Mouse (Mus musculus): ENCODE results near the gene Lsamp. TPM values are rescaled to one million over a fixed set of nuclear protein-coding genes. Genes with fewer than 3 reads are reported as not detected.

Gene Lsamp
- total and polyA plus RNA-seq, 3 experiments = not detected

DNA sequence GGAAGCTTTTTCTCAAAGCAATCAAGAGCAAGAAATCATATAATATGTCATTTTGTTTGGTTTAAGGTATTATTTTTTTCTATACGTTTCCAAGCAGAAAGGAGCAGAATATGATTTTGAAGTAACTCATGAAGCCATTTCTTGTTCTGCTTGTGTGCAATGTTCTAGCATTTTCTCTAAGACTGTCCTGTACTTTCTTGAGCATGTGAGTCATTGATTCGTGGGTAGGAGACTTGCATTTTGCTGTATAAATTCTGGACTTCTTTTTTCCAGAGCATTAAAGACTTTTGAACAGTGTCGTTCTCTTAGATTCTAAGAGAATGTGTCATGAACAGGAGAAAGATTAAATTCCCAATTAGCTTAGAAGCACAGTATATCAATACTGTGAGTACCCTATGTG is 1118.6 kb downstream of the Lsamp start:
- H3K27ac ChIP-seq (ENCODE audit: insufficient read depth, low read depth) = no peak overlapping the region
- dilution Hi-C loops (cut with MboI; ENCODE audit: extremely low pct_ligation_motif_present, extremely low pct_unique_long_range_greater_than_20kb, low sequenced_read_pairs) = no loop called here
- no peak overlapping the region for H3K4me3 ChIP-seq (replicated peaks in 1 of 3; ENCODE audit: low read depth in 2 of 3, low read length in 2 of 3, poor library complexity in 1 of 3)
- DNase-seq (ENCODE audit: extremely low read depth) = no peak
- H3K9ac ChIP-seq (ENCODE audit: insufficient read depth, low read depth) = no peak overlapping the region
- no peak overlapping the region for H3K4me2 ChIP-seq (ENCODE audit: insufficient read depth, low read depth, poor library complexity, severe bottlenecking)
- no peaks in the 10 kb centered on the region for H3K27me3 ChIP-seq (replicated peaks)
- in situ Hi-C loops (cut with MboI; ENCODE audit: low pct_ligation_motif_present, low pct_unique_long_range_greater_than_20kb, low sequenced_read_pairs) = no loop called here
- no peaks in the 10 kb centered on the region for H3K36me3 ChIP-seq (replicated peaks in 1 of 2; ENCODE audit: control insufficient read depth in 1 of 2, insufficient read depth in 1 of 2, low read length in 1 of 2)
- H3K9me3 ChIP-seq (replicated peaks; ENCODE audit: low read length) = peaks cover 32% of the 10 kb centered on the region
- H3K79me2 ChIP-seq (replicated peaks; ENCODE audit: control insufficient read depth, extremely low read depth, insufficient read depth, poor library complexity, severe bottlenecking) = no peaks in the 10 kb centered on the region
- TF ChIP-seq ELF1 (IDR thresholded peaks at IDR 0.05; ENCODE audit: low read depth, low read length) (no peak), CHD1 (IDR thresholded peaks at IDR 0.05; ENCODE audit: low read depth, low read length) (no peak), SMC3 (IDR thresholded peaks at IDR 0.05; ENCODE audit: low read depth, low read length) (no peak), RAD21 (IDR thresholded peaks at IDR 0.05; ENCODE audit: low read depth, low read length) (no peak), BHLHE40 (IDR thresholded peaks at IDR 0.05; ENCODE audit: low read depth, low read length) (no peak), MAZ (IDR thresholded peaks at IDR 0.05; ENCODE audit: low read depth, low read length) (no peak), MYC (IDR thresholded peaks at IDR 0.05; ENCODE audit: low read depth, low read length) (no peak), SIN3A (IDR thresholded peaks at IDR 0.05; ENCODE audit: low read length) (no peak), ZMIZ1 (IDR thresholded peaks at IDR 0.05; ENCODE audit: low read depth, low read length) (no peak), NELFE (IDR thresholded peaks at IDR 0.05; ENCODE audit: low read depth, low read length) (no peak), ZC3H11A (IDR thresholded peaks at IDR 0.05; ENCODE audit: low read depth, low read length) (no peak), MAX (IDR thresholded peaks at IDR 0.05; ENCODE audit: low read length) (no peak), PAX5 (IDR thresholded peaks at IDR 0.05; ENCODE audit: low read length) (no peak), JUND (conservative IDR thresholded peaks at IDR 0.05; ENCODE audit: low read depth, low read length) (no peak), ETS1 (conservative IDR thresholded peaks at IDR 0.05; ENCODE audit: low read depth, low read length) (no peak), USF2 (conservative IDR thresholded peaks at IDR 0.05; ENCODE audit: low read depth, low read length) (no peak), TBP (conservative IDR thresholded peaks at IDR 0.05; ENCODE audit: low read depth, low read length) (no peak), EP300 (IDR thresholded peaks at IDR 0.05; ENCODE audit: low read length) (no peak), JUN (IDR thresholded peaks at IDR 0.05; ENCODE audit: insufficient read depth, low read depth, low read length) (no peak), CHD2 (IDR thresholded peaks at IDR 0.05; ENCODE audit: low read length) (no peak)
- no peaks in the 10 kb centered on the region for H3K4me1 ChIP-seq (ENCODE audit: control insufficient read depth in 1 of 2, insufficient read depth in 2 of 2)

DNA sequence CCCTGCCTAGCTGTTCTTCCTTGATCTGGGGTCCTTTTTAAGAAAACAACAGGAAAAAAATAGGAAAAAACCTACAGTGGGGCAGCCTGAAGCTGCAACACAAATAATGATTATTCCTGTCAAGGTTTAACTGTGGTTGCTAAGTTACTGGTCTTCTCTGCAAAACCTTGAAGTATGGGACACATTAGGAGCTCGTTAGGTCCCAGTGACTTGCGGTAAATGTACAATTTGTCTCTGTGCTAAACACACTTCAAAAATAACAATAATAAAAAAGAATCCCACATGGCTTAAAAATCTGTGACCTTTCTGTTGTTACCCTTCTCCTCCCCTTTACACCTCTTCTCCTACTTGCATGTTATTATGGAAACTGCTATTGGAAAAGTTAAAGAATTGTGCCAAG is 1140.2 kb downstream of the Lsamp start:
- H3K4me2 ChIP-seq (ENCODE audit: insufficient read depth, low read depth, poor library complexity, severe bottlenecking) = no peak overlapping the region

More for the DNA sequence above, 1140.2 kb downstream of the Lsamp start:
- TF ChIP-seq SMC3 (IDR thresholded peaks at IDR 0.05; ENCODE audit: low read depth, low read length) = no peak
- TF ChIP-seq GABPA (IDR thresholded peaks at IDR 0.05; ENCODE audit: insufficient replicate concordance, low read depth, low read length) = no peak
- no peak for TF ChIP-seq ZKSCAN1 (IDR thresholded peaks at IDR 0.05; ENCODE audit: borderline replicate concordance, low read depth, low read length)
- no peak for TF ChIP-seq NELFE (IDR thresholded peaks at IDR 0.05; ENCODE audit: low read depth, low read length)
- TF ChIP-seq IRF4 (IDR thresholded peaks at IDR 0.05; ENCODE audit: low read depth, low read length) = no peak
- no peak for TF ChIP-seq HCFC1 (IDR thresholded peaks at IDR 0.05; ENCODE audit: low read depth, low read length)
- no peak for TF ChIP-seq KAT2A (IDR thresholded peaks at IDR 0.05; ENCODE audit: insufficient replicate concordance, low read length)
- TF ChIP-seq MAX (IDR thresholded peaks at IDR 0.05; ENCODE audit: low read length) = no peak
- TF ChIP-seq SIN3A (IDR thresholded peaks at IDR 0.05; ENCODE audit: low read length) = no peak
- TF ChIP-seq JUN (IDR thresholded peaks at IDR 0.05; ENCODE audit: insufficient read depth, low read depth, low read length) = no peak
- TF ChIP-seq MYC (IDR thresholded peaks at IDR 0.05; ENCODE audit: low read depth, low read length) = no peak
- no peak for TF ChIP-seq JUND (conservative IDR thresholded peaks at IDR 0.05; ENCODE audit: low read depth, low read length)
- dilution Hi-C loops (cut with MboI; ENCODE audit: extremely low pct_ligation_motif_present, extremely low pct_unique_long_range_greater_than_20kb, low sequenced_read_pairs) = no loop called here
- H3K36me3 ChIP-seq (replicated peaks in 1 of 2; ENCODE audit: control insufficient read depth in 1 of 2, insufficient read depth in 1 of 2, low read length in 1 of 2) = no peaks in the 10 kb centered on the region
- H3K79me2 ChIP-seq (replicated peaks; ENCODE audit: control insufficient read depth, extremely low read depth, insufficient read depth, poor library complexity, severe bottlenecking) = no peaks in the 10 kb centered on the region
- DNase-seq (ENCODE audit: extremely low read depth) = no peak
- no peaks in the 10 kb centered on the region for H3K4me1 ChIP-seq (ENCODE audit: control insufficient read depth in 1 of 2, insufficient read depth in 2 of 2)
- H3K27me3 ChIP-seq (replicated peaks) = no peaks in the 10 kb centered on the region
- no peak overlapping the region for H3K27ac ChIP-seq (ENCODE audit: insufficient read depth, low read depth)
- H3K4me3 ChIP-seq (replicated peaks in 1 of 3; ENCODE audit: low read depth in 2 of 3, low read length in 2 of 3, poor library complexity in 1 of 3) = no peak overlapping the region
- in situ Hi-C loops (cut with MboI; ENCODE audit: low pct_ligation_motif_present, low pct_unique_long_range_greater_than_20kb, low sequenced_read_pairs) = no loop called here
- H3K9ac ChIP-seq (ENCODE audit: insufficient read depth, low read depth) = no peak overlapping the region
- H3K9me3 ChIP-seq (replicated peaks; ENCODE audit: low read length) = peaks cover 61% of the 10 kb centered on the region
